Mouse (Mus musculus): ENCODE results near the gene Inpp5a.

The Inpp5a gene

GRCm38 (mm10) chr7:139369501-139370088, 19.3 kb upstream of the Inpp5a start:
- no peak for DNase-seq (ENCODE audit: low read depth in 2 of 2, low spot score in 2 of 2)

GRCm38 (mm10) chr7:139371389-139371788, 17.5 kb upstream of the Inpp5a start:
- DNase-seq (ENCODE audit: low read depth in 2 of 2, low spot score in 2 of 2): no peak

- DNase-seq (ENCODE audit: low read depth in 2 of 2, low spot score in 2 of 2): no peak
These were observed 11.5 kb upstream of the Inpp5a start for GRCm38 (mm10) chr7:139377381-139377780.

DNA sequence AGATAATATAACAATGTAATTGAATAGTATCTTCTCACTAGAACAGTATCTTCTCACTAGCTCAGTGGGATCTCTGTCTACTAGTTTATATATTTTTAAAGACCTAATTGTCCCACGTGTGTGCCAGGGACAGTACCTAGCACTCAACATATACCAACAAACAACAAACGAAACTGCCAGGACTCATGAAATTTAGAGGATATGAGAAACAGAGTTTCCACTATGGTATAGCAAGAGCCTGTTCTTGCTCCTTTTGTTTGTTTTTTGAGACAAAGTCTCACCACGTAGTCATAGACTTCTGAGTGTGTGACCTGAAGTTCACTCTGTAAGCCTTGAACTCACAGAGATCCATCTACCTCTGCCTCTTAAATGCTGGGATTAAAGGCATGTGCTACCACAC, 10.6 kb upstream of the Inpp5a start:
- no peak for DNase-seq (ENCODE audit: low read depth in 2 of 2, low spot score in 2 of 2)

DNA sequence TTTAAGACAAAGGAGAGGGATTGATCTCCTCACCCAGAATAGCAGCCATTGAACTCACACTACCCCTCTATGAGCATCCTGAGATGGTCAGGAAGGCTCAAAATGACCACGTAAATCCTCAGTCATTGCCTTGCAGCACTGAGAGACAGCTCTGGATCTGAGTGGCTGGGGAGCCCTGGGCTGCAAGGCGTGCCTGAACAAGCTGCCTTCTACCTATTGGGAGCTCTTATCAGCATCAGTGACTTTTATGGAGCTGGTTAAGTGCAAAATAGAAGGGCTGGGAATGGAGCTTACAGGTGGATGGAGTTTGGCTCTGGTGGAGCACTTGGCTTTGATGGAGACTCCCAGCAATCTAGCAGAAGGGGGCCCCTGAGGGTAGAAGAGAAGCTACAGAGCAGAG, 9.2 kb upstream of the Inpp5a start:
- DNase-seq (ENCODE audit: low read depth in 2 of 2, low spot score in 2 of 2): no peak

- no peak for DNase-seq (ENCODE audit: low read depth in 2 of 2, low spot score in 2 of 2)
These were observed 8.7 kb upstream of the Inpp5a start for GRCm38 (mm10) chr7:139380225-139380624.

GRCm38 (mm10) chr7:139381877-139382276, 7.0 kb upstream of the Inpp5a start:
- no peak for DNase-seq (ENCODE audit: low read depth in 2 of 2, low spot score in 2 of 2)

DNA sequence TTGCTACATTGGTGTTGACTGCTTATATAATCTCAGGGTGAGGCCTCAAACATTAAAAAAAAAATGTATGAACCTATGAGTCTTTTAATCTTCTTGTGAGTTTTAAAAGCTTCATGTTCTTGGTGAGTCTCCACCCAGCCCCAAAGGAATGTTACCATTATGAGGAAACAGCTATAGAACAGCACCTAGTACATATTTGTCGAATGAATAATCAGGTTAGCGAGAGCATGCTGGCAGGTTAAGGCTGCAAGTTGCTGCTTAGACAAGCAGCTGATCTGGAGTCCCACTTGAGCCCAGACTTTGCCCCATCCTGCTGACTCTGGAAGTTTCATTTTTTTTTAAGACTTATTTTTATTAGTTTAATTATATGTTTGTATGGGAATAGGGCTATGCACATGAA, 6.1 kb upstream of the Inpp5a start:
- DNase-seq (ENCODE audit: low read depth in 2 of 2, low spot score in 2 of 2): no peak

DNA sequence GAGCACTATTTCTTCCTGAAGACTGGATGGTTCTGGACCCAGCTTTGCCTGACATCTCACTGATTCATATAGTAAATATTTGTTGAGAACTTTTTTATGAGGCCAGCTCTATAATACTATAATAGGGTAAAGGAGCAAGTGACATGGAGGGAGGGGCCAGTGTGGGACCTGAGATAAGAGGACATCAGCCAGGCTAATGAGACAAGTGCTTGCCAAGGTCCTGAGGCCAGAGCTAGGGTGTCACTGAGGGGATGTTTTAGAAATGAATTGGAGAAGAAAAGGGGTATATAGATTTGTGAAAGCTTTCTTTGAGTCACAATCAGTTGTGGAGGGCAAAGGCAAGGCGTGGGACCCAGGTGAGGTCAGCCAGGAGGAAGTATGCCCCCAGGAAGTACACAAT, 4.4 kb upstream of the Inpp5a start:
- no peak for DNase-seq (ENCODE audit: low read depth in 2 of 2, low spot score in 2 of 2)

DNA sequence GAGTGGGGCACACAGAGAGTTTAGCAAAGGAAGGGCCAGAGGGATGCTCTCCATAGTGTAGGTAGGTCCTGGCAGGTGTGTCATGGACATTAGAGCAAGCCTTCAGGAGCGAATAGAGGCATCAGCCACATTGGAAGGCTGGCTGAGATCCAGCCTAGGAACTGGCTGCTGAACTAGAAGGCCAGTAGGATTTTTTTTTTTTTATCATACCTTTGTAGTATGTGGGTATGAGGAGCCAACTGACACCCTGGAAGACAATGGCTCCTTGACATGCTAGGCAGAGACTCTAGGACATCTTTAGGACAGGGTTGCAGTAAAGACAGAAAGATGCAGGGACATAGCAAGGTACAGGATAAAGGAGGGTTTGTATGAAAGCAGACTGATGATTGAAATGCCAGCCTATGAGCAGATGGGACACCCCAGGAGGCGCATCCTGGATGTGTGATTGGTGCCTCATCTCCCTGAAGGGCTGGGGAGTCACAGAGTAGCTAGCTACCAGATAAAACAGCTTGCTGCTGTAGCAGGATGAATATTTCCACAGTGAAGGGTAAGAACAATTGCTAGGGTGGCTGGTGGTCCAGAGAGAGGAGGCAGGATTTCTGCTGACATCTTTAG, 3.9 kb upstream of the Inpp5a start:
- no peak for DNase-seq (ENCODE audit: low read depth in 2 of 2, low spot score in 2 of 2)

DNA sequence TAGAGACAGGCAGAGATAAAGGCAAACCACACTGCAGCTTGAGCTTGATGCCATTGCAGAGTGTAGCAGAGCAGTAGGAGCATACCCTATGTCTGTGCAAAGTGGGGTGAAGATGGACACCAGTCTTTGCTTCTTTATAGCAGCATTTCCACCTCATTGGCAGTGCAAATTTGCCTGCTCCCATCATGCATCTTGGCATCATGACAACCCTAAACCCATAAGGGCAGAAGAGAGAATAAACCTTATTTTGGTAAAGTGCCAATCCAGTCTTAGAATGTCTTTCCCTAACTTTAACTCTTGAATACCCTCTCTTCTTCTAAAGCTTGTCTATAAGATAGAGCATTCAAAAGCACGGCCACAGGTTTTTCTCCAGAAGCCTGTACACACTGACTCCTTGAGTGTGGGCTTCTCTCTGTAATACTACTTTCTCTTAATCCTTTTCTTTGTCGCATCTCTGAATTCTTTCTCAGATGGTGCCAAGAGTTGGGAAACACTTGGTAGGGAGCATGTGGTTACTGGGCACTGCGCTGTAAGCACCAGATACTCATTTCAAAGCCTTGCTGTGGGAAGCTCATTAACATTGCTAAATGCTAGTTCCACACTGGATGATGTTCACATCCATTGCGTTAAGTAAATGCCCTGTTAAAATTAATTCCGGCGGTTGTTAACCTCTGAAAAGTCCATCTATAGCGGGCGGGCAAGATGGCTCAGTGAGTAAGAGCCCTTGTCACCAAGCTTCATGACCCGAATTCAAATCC, 1.8 kb upstream of the Inpp5a start:
- no peak for DNase-seq (ENCODE audit: low read depth in 2 of 2, low spot score in 2 of 2)

DNA sequence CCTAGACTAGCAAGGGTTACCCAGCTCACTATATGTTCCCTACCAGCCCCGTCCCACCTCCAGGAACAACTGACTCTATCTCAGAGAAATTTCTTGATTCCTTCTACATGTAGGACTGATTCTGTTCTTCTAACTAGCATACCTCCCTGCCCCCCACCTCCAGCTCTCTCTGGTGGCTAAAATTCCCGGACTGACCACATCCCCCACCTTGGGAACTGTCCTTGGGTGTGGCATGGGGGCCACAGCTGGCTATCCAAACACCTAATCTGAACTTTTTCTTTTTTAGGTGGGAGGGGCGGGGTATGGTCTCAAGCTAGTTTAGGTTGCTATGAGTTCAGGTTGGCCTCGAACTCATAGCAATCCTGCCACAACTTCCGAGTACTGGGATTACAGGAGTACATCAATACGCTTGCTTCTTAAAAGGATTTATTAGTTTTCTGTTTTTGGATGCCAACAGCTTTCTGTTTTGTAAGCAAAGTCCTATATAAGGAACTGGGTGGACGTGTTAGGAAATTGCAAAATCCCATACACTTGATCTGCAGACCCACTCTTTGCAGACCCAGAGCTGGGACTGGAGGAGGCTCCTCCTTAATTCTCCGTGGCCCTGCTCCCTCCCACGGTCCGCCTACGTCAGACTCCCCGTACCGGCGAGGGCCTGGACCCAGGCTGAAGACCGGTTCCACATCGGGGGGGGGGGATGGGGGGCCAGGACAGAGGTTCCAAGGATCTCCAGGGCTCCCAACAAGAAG, 814 bp upstream of the Inpp5a start:
- no peak for DNase-seq (ENCODE audit: low read depth in 2 of 2, low spot score in 2 of 2)

DNA sequence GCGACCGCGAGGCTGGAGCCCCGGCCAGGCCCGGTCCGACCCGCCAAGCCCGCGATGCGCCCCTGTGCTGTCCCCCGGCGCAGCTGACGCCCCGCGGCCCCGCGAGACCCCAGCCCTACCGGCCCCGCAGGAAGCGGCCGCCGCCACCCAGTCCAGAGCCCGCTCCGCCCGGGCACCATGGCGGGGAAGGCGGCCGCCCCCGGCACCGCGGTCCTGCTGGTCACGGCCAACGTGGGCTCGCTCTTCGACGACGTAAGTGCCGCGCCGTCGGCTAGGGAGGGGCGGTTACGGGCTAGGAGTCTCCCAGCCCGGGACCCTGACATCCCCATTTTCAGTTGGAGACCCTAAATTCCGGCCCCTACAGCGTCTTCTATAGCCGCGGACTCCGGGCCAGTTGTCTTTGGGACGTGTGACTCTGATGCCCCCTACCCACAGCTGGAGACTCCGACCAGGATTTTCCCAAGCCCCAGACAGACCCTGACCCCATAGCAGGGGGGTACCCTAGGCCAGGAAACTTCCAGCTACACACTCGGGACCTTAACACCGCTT, 378 bp downstream of the Inpp5a start:
- no peak for DNase-seq (ENCODE audit: low read depth in 2 of 2, low spot score in 2 of 2)

GRCm38 (mm10) chr7:139390380-139390779, 1.5 kb downstream of the Inpp5a start:
- no peak for DNase-seq (ENCODE audit: low read depth in 2 of 2, low spot score in 2 of 2)

- DNase-seq (ENCODE audit: low read depth in 2 of 2, low spot score in 2 of 2): no peak
These were observed 2.0 kb downstream of the Inpp5a start for GRCm38 (mm10) chr7:139390926-139391325.

- no peak for DNase-seq (ENCODE audit: low read depth in 2 of 2, low spot score in 2 of 2)
These were observed 2.8 kb downstream of the Inpp5a start for GRCm38 (mm10) chr7:139391691-139392090.

- no peak for DNase-seq (ENCODE audit: low read depth in 2 of 2, low spot score in 2 of 2)
These were observed 3.2 kb downstream of the Inpp5a start for GRCm38 (mm10) chr7:139392106-139392505.

DNA sequence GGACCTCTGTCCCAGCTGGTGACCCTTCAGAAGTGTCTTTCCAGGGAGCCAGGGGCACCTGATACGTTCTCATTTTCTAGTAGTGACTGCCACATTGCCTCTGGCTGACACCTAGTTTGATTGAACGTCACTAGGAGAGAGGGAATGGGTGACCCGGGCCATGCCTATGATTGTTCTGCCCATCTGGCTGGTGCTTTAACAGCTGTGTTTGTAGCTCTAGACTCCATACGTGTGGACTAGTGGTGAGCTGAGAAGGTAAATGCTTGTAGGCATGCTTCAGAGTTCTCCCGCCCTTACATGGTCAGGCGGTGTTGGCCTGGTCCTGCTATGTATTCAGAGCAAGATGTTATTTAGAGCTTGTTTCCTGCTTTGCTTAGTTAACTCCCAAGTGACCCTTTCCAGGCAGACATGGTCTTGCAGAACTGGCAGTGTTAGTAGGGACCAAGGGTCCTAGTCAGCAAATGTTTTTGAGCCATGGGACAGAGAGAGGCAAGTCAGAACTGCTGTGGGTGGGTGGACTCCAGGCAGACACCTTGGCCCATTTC, 3.9 kb downstream of the Inpp5a start:
- no peak for DNase-seq (ENCODE audit: low read depth in 2 of 2, low spot score in 2 of 2)

DNA sequence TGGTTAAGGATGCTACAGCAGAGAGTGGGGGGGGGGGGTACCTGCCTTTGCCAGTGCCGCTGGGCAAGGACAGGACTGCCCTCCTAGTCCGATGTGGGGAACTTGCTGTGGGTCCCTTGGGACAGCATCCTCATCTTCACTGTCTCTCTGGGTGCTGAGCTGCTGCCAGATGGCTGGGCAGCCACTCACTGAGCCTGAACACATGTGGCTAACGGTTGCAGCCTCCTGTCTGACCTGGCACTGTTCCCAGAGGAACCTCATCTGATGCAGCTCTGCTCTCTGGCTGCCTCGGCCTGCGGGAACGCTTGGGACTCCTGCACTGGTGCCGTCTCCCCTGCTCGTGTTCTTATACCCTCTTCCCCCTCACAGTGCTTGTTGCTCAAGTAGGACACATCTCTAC, 8.6 kb downstream of the Inpp5a start:
- no peak for DNase-seq (ENCODE audit: low read depth in 2 of 2, low spot score in 2 of 2)

DNA sequence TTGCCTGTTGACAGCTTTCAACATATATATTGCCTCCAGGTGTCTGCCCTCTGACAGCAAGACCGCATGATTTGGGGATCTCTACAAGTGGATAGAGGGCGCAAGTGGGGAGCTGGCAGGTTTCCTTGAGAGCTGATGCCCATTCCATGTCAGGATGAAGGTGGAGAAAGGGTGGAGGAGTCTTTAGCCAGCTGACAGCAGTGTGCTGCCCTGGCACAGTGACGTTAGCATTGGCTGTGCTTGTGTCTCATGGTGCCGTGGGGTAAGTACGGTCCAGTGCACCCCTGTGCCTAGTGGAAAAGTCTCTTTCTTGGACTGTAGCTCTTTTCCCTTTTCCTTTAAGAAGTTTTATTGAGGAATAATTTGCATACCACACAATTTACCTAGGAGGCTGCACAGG, 9.2 kb downstream of the Inpp5a start:
- DNase-seq (ENCODE audit: low read depth in 2 of 2, low spot score in 2 of 2): no peak

- no peak for DNase-seq (ENCODE audit: low read depth in 2 of 2, low spot score in 2 of 2)
These were observed 9.7 kb downstream of the Inpp5a start for GRCm38 (mm10) chr7:139398530-139399021.
